Mouse (Mus musculus) granulocyte monocyte progenitor cell, adult 5-6 weeks (primary cell): Measurements from ENCODE around the gene Dph5. TPM values are rescaled to one million over a fixed set of nuclear protein-coding genes. Genes with fewer than 3 reads are reported as not detected.

ENCODE experiments used
- total RNA-seq, 2 experiments: library from RNA; stranded (forward) in 1 of 2; stranded (reverse) in 1 of 2; fragments of 200-712, 200-1000 nt in 1 of 2; fragments of >200 nt in 1 of 2; fragmentation: Nextera tagmentation in 1 of 2; gene quantifications; 2 replicates each; pipeline ENCODE4 v1.2.3; 2014 to 2017

Dph5 gene
- total RNA-seq, 2 experiments from 2014 or later: 36.2 to 50.4 TPM

Other genes with a start within 250 kb of the Dph5 start
- gene S1pr1, start 172.8 kb upstream of the Dph5 start, total RNA-seq (2014; fragmentation: Nextera tagmentation): 0.77 and 1.6 TPM in 2 replicates
- gene S1pr1, start 172.8 kb upstream of the Dph5 start, total RNA-seq (2017): 0.26 and 1.0 TPM in 2 replicates
- 28.4 and 29.7 TPM in 2 replicates for gene Slc30a7, start 119.6 kb downstream of the Dph5 start, total RNA-seq (2014; fragmentation: Nextera tagmentation)
- 15.9 and 77.0 TPM in 2 replicates for gene Slc30a7, start 119.6 kb downstream of the Dph5 start, total RNA-seq (2017)
- 4.8 and 10.8 TPM in 2 replicates for gene Extl2, start 119.6 kb downstream of the Dph5 start, total RNA-seq (2014; fragmentation: Nextera tagmentation)
- 14.2 and 16.8 TPM in 2 replicates for gene Extl2, start 119.6 kb downstream of the Dph5 start, total RNA-seq (2017)
- 6.3 and 6.9 TPM in 2 replicates for gene Vcam1, start 241.9 kb downstream of the Dph5 start, total RNA-seq (2014; fragmentation: Nextera tagmentation)
- 12.9 TPM in 2 replicates for gene Vcam1, start 241.9 kb downstream of the Dph5 start, total RNA-seq (2017)